Mouse (Mus musculus): Measurements from ENCODE around the gene Adgrv1. TPM values are rescaled to one million over a fixed set of nuclear protein-coding genes. Genes with fewer than 3 reads are reported as not detected.

The Adgrv1 gene
- polyA plus RNA-seq, 1 experiment from 2014 or later: 2.5 TPM

DNA sequence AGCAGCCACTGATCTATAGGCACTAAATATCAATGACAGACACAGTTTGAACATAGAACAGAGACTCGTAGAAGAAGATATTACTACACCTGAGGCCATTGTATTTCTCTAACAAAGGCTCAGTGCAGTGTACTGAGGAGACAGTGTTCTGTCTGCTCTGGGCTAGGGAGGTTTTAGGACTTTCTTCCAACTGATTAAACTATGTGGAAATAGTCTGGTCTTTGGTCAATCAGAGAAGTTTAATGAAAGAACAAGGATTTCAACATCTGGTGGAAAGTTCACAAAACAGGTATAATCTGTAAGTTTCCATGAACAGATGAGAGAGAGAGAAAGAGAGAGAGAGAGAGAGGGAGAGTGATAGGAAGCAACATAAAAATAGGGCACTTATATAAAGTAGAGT is 297.7 kb downstream of the Adgrv1 start:
- Histone ChIP-seq H3K27me3 (ENCODE audit: insufficient read depth, low read length) (no peaks in the 10 kb centered on the region), H3K9me3 (ENCODE audit: low read depth, low read length) (no peaks in the 10 kb centered on the region), H3K4me3 (ENCODE audit: low read depth, low read length) (no peak overlapping the region), H3K4me1 (ENCODE audit: insufficient read depth) (no peaks in the 10 kb centered on the region), H3K4me2 (no peak overlapping the region), H3K9ac (no peak overlapping the region), H3K36me3 (ENCODE audit: insufficient read depth) (no peaks in the 10 kb centered on the region), H3K27ac (ENCODE audit: low read depth) (no peak overlapping the region)
- no peak for TF ChIP-seq CTCF (IDR thresholded peaks at IDR 0.05; ENCODE audit: low read depth)
- DNase-seq: no peak
- 75% methylated on average over 1 of the region's 1 CpGs for WGBS
- no peak for ATAC-seq (ENCODE audit: insufficient read depth)

DNA sequence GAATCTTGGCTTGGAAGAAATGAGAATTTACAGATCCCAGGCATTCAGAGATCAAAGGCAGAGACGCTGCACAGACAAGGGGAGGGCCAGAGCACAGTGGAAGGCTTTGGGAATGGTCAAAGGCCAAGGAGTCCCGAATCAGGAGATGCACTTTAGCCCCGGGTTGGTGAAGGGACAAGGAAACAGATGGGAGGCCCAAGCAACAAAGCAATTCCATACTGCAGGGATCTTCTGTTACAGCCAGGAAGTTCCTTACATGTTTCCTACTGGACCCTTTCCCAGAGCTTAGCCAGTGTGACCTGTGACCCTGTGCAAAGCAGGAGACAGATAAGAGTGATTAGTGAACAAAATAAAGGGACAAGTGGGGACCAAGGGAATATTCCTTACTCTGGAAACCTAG is 300.9 kb downstream of the Adgrv1 start:
- Histone ChIP-seq H3K27me3 (ENCODE audit: insufficient read depth, low read length) (no peaks in the 10 kb centered on the region), H3K4me2 (no peak overlapping the region), H3K4me3 (ENCODE audit: low read depth, low read length) (no peak overlapping the region), H3K9me3 (ENCODE audit: low read depth, low read length) (no peaks in the 10 kb centered on the region), H3K27ac (ENCODE audit: low read depth) (no peak overlapping the region), H3K4me1 (ENCODE audit: insufficient read depth) (no peaks in the 10 kb centered on the region), H3K36me3 (ENCODE audit: insufficient read depth) (no peaks in the 10 kb centered on the region), H3K9ac (no peak overlapping the region)
- peak; percentile 26 for DNase-seq
- TF ChIP-seq CTCF (IDR thresholded peaks at IDR 0.05; ENCODE audit: low read depth): no peak
- WGBS: 18% methylated on average over 3 of the region's 3 CpGs
- peak; percentile 63; the same call in 1 of the 2 replicates for ATAC-seq (ENCODE audit: insufficient read depth)

DNA sequence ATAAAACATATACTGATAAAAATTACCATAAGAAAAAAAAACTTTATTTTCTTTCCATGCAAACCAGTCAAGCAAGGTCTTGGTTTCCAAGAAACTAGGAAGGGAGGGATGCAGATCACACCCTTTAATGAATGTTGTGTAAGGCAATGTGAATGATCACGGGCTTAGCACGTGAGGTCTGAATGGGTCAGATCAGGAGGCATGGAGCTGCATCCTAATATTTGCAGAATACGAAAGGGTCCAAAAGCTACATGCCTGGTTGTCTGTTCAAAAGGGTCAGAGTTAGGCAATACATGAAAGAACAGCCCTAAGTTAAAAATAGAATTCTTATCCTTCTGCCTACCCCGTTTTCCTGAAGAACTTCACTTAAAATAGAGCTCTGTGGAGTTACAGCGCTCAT is 303.2 kb downstream of the Adgrv1 start:
- no peak for DNase-seq
- no peaks in the 10 kb centered on the region for H3K27me3 ChIP-seq (ENCODE audit: insufficient read depth, low read length)
- WGBS: 82% methylated on average over 5 of the region's 5 CpGs

DNA sequence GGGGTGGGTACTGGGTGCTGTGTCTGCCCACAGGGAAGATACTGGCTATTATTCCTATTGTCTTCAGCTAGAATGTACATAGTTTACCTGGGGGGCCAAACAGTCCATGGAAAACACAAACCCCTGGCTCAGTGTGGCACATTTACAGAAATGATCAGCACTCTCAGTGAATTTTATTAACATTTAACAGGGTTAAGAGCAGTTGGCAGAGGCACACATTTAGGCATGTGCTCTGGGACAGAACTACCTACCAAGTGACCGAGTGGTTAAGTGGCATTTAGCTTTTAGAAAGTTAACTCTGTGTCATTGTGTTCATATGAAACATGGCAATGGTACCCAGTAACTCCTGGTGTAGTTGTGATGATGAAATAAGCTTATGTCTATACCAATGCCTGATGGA is 304.8 kb downstream of the Adgrv1 start:
- Histone ChIP-seq H3K9me3 (ENCODE audit: low read depth, low read length) (no peaks in the 10 kb centered on the region), H3K9ac (no peak overlapping the region), H3K4me3 (ENCODE audit: low read depth, low read length) (no peak overlapping the region), H3K36me3 (ENCODE audit: insufficient read depth) (no peaks in the 10 kb centered on the region), H3K27ac (ENCODE audit: low read depth) (no peak overlapping the region), H3K4me2 (no peak overlapping the region), H3K27me3 (ENCODE audit: insufficient read depth, low read length) (no peaks in the 10 kb centered on the region), H3K4me1 (ENCODE audit: insufficient read depth) (no peaks in the 10 kb centered on the region)
- no peak for ATAC-seq (ENCODE audit: insufficient read depth)
- DNase-seq: no peak
- 74% methylated on average over 1 of the region's 1 CpGs for WGBS
- no peak for TF ChIP-seq CTCF (IDR thresholded peaks at IDR 0.05; ENCODE audit: low read depth)

More for the DNA sequence above, 303.2 kb downstream of the Adgrv1 start:
- H3K4me3 ChIP-seq (ENCODE audit: low read depth, low read length): no peak overlapping the region
- no peak overlapping the region for H3K27ac ChIP-seq (ENCODE audit: low read depth)
- H3K9ac ChIP-seq: no peak overlapping the region
- no peaks in the 10 kb centered on the region for H3K9me3 ChIP-seq (ENCODE audit: low read depth, low read length)
- no peak for TF ChIP-seq CTCF (IDR thresholded peaks at IDR 0.05; ENCODE audit: low read depth)
- no peaks in the 10 kb centered on the region for H3K36me3 ChIP-seq (ENCODE audit: insufficient read depth)
- H3K4me1 ChIP-seq (ENCODE audit: insufficient read depth): no peaks in the 10 kb centered on the region
- ATAC-seq (ENCODE audit: insufficient read depth): no peak
- no peak overlapping the region for H3K4me2 ChIP-seq

DNA sequence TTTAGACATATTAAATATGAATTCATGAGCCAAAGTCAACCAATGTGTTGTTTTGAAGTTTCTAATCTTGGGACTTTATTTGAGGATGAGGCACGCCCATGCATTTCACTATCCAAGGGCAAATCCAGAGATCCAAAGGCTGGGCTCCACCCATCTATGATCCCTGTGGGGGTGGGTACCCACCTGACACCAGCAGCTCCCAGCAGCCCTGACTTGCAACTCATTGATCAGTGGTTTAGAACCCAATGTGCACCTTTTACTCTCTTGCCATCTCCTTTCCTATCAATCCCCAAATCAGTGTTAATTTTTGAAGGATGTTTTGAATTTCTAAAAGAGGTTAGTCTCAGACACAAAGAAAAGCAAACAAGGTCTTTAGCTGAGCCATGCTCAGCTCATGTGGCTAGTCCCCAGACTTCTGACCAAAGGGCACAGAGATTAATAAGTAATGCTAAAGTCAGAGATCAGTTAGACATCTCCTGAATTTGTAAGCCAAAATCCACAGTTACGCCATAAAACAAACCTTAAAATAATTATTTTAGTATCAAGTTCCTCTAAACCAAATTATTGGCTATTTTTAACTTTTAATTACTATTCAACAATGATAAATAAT is 307.2 kb downstream of the Adgrv1 start:
- Histone ChIP-seq H3K4me2 (no peak overlapping the region), H3K36me3 (ENCODE audit: insufficient read depth) (no peaks in the 10 kb centered on the region), H3K4me1 (ENCODE audit: insufficient read depth) (no peaks in the 10 kb centered on the region), H3K4me3 (ENCODE audit: low read depth, low read length) (no peak overlapping the region), H3K9ac (no peak overlapping the region), H3K27ac (ENCODE audit: low read depth) (no peak overlapping the region), H3K27me3 (ENCODE audit: insufficient read depth, low read length) (no peaks in the 10 kb centered on the region), H3K9me3 (ENCODE audit: low read depth, low read length) (no peaks in the 10 kb centered on the region)
- no peak for DNase-seq
- 89% methylated on average over 2 of the region's 2 CpGs for WGBS
- no peak for TF ChIP-seq CTCF (IDR thresholded peaks at IDR 0.05; ENCODE audit: low read depth)
- ATAC-seq (ENCODE audit: insufficient read depth): no peak

DNA sequence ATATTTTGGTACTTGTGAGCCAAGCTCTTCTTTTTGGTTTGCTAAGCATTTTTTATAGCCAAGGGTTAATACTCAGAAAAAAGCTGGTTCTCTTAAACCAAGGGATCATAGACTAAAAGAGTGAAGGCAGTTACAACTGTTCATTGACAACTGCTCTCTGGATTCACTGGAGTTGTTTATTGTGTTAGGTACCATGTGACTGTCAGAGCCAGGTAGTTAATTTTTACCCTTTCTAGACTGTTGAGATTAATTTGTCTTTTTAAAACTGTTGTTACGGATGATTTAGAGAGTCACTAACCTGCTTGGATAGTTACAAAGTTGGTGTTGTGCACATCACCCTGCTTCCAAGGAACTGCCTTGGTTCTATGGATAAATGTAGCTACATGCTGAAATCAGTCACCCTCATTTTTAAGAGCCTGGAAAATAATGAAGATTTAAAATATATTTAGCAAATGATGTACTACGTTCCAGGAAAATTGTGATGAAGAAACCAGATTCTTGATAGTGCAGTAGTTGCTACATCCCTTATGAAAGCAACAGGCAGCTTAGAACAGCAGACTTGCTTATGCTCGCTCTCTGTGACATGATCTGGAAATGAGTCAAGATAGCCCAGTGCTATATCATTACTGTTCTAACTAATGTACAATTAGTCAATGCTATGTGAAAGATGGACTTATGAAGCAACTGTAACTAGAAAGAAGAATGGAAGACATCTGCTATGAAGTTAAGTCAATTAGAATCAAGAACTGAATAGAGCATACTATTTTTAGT is 309.2 kb downstream of the Adgrv1 start:
- ATAC-seq (ENCODE audit: insufficient read depth) (no peak), DNase-seq (no peak)
- Histone ChIP-seq H3K4me1 (ENCODE audit: insufficient read depth) (no peaks in the 10 kb centered on the region), H3K36me3 (ENCODE audit: insufficient read depth) (no peaks in the 10 kb centered on the region), H3K9ac (no peak overlapping the region), H3K4me2 (no peak overlapping the region), H3K27ac (ENCODE audit: low read depth) (no peak overlapping the region), H3K27me3 (ENCODE audit: insufficient read depth, low read length) (no peaks in the 10 kb centered on the region), H3K9me3 (ENCODE audit: low read depth, low read length) (no peaks in the 10 kb centered on the region), H3K4me3 (ENCODE audit: low read depth, low read length) (no peak overlapping the region)
- TF ChIP-seq CTCF (IDR thresholded peaks at IDR 0.05; ENCODE audit: low read depth): no peak
- 77% methylated on average over 3 of the region's 3 CpGs for WGBS

DNA sequence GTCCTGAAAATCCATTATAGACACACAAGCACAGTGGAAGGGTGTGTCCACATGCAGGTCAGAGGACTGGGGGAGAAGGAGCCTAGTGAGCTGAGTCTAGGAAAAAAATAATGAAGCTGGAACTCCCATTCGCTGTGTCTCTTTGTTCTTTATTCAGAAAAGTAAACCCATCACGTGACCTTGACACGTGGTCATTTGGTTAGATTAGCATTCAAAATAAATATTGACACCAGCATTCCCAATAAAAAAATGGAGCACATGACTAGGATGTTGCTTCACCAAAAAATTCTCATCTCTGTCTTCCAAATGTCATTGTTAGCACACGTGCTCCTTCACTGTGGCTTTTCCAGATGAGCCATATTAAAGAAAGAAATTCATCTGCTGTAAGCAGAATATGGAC is 316.4 kb downstream of the Adgrv1 start:
- Histone ChIP-seq H3K27ac (ENCODE audit: low read depth) (no peak overlapping the region), H3K4me3 (ENCODE audit: low read depth, low read length) (no peak overlapping the region), H3K36me3 (ENCODE audit: insufficient read depth) (no peaks in the 10 kb centered on the region), H3K9ac (no peak overlapping the region), H3K9me3 (ENCODE audit: low read depth, low read length) (no peaks in the 10 kb centered on the region), H3K4me2 (no peak overlapping the region), H3K27me3 (ENCODE audit: insufficient read depth, low read length) (no peaks in the 10 kb centered on the region), H3K4me1 (ENCODE audit: insufficient read depth) (no peaks in the 10 kb centered on the region)
- ATAC-seq (ENCODE audit: insufficient read depth) (no peak), DNase-seq (no peak)
- 76% methylated on average over 4 of the region's 4 CpGs for WGBS
- no peak for TF ChIP-seq CTCF (IDR thresholded peaks at IDR 0.05; ENCODE audit: low read depth)

All from lung, embryonic 14.5 days (tissue).